16 mouse cellular contexts compared by ENCODE assay signal in genomic region chr5:145213505-145213904, GRCm38 (mm10).
"Had no signal": no experiment of that assay in that cellular context is flagged by ENCODE, and none has a peak within 500 bp of the region (broad histone marks: within the 10 kb centered on the region; RNA-seq: fewer than 3 reads in every experiment).

No protein-coding gene starts in this region.

- ATAC-seq: midbrain, embryonic 16.5 days had no signal

- H3K4me2 ChIP-seq: lung, embryonic 14.5 days; midbrain, embryonic 11.5 days; neural tube, embryonic 12.5 days had no signal

- DNase-seq: lung, adult 18-20 months; lung, embryonic 14.5 days; lung, postnatal 10 days; lung, postnatal 4 days; midbrain, embryonic 14.5 days; right cerebral cortex, postnatal 25 days; right cerebral cortex, postnatal 4 days; spleen, adult 18-20 months; thymus, adult 18-20 months; thymus, postnatal 14 days; thymus, postnatal 36 days had no signal

- H3K27me3 ChIP-seq: megakaryocyte, embryonic 14.5 days; neural tube, embryonic 12.5 days had no signal

- H3K27ac ChIP-seq: neural tube, embryonic 12.5 days had no signal

- H3K9me3 ChIP-seq: megakaryocyte, embryonic 14.5 days; neural tube, embryonic 12.5 days had no signal

- H3K9ac ChIP-seq: lung, embryonic 14.5 days; neural tube, embryonic 12.5 days had no signal

- H3K4me3 ChIP-seq: megakaryocyte, embryonic 14.5 days; myocyte; neural tube, embryonic 12.5 days had no signal

- H3K4me1 ChIP-seq: megakaryocyte, embryonic 14.5 days; neural tube, embryonic 12.5 days had no signal
